Mouse (Mus musculus) brown adipose tissue, adult 24 weeks (tissue): ENCODE measurements at regions not wholly inside any gene's neighbourhood (a gene's known extent, or its start where the extent isn't known, plus 50 kb on each side); places are given as distances from the start of the nearest gene placed in this dataset.
A peak's percentile ranks its signal among the peaks of the same experiment; 100 is the strongest.

Source experiments
- H3K27ac ChIP-seq: fragments of 200-500 bp; replicated peaks from 2 replicates; pipeline ENCODE4 v1.5.1; 2012; ENCODE audit warnings: low read depth, mild to moderate bottlenecking, low read length
- H3K4me1 ChIP-seq: fragments of 200-500 bp; 2 replicates; pipeline ENCODE4 v1.6.1; 2012; ENCODE audit warnings: low read length, mixed read lengths; ENCODE audit not compliant: control insufficient read depth, insufficient read depth, insufficient read length
- H3K4me3 ChIP-seq: fragments of 200-500 bp; 2 replicates; pipeline ENCODE4 v1.5.1; 2012; ENCODE audit warnings: low read depth, mild to moderate bottlenecking, low read length, moderate library complexity; ENCODE audit not compliant: insufficient read depth

- Histone ChIP-seq H3K4me1 (no peaks in the 10 kb centered on the region), H3K27ac (no peak overlapping the region), H3K4me3 (no peak overlapping the region)
Measured at GRCm38 (mm10) chr3:52555038-52555437, 286.9 kb downstream of the Foxo1 start.

- H3K4me1 ChIP-seq: no peaks in the 10 kb centered on the region
Measured at GRCm38 (mm10) chr3:52554490-52554889, 286.4 kb downstream of the Foxo1 start.

GRCm38 (mm10) chr3:52548201-52548893, 280.2 kb downstream of the Foxo1 start:
- Histone ChIP-seq H3K27ac (no peak overlapping the region), H3K4me3 (no peak overlapping the region), H3K4me1 (no peaks in the 10 kb centered on the region)

More at GRCm38 (mm10) chr3:52554490-52554889, 286.4 kb downstream of the Foxo1 start:
- H3K4me3 ChIP-seq: no peak overlapping the region
- H3K27ac ChIP-seq: no peak overlapping the region

GRCm38 (mm10) chr3:52546035-52546434, 277.9 kb downstream of the Foxo1 start:
- H3K4me1 ChIP-seq: peaks cover 4% of the 10 kb centered on the region; the same call in 1 of the 2 replicates
- no peak overlapping the region for H3K27ac ChIP-seq
- no peak overlapping the region for H3K4me3 ChIP-seq

GRCm38 (mm10) chr3:52543006-52543405, 274.9 kb downstream of the Foxo1 start:
- Histone ChIP-seq H3K4me1 (peaks cover 4% of the 10 kb centered on the region; the same call in 1 of the 2 replicates), H3K27ac (peak overlapping the region; percentile 80), H3K4me3 (no peak overlapping the region)

- no peak overlapping the region for H3K27ac ChIP-seq
- peaks cover 4% of the 10 kb centered on the region; the same call in 1 of the 2 replicates for H3K4me1 ChIP-seq
- H3K4me3 ChIP-seq: no peak overlapping the region
Measured at GRCm38 (mm10) chr3:52540862-52541380, 272.8 kb downstream of the Foxo1 start.

GRCm38 (mm10) chr3:52539813-52540378, 271.8 kb downstream of the Foxo1 start:
- H3K4me1 ChIP-seq: peaks cover 4% of the 10 kb centered on the region; the same call in 1 of the 2 replicates
- H3K27ac ChIP-seq: no peak overlapping the region
- H3K4me3 ChIP-seq: no peak overlapping the region

GRCm38 (mm10) chr3:52538306-52538705, 270.2 kb downstream of the Foxo1 start:
- Histone ChIP-seq H3K4me3 (no peak overlapping the region), H3K27ac (no peak overlapping the region), H3K4me1 (peaks cover 4% of the 10 kb centered on the region; the same call in 1 of the 2 replicates)

- 0 out of 2 replicates have a peak, but pooled peaks cover under 1% of the 10 kb centered on the region for H3K4me1 ChIP-seq
- no peak overlapping the region for H3K27ac ChIP-seq
- no peak overlapping the region for H3K4me3 ChIP-seq
Measured at GRCm38 (mm10) chr3:52537362-52537911, 269.3 kb downstream of the Foxo1 start.

GRCm38 (mm10) chr3:52535411-52536021, 267.4 kb downstream of the Foxo1 start:
- Histone ChIP-seq H3K27ac (no peak overlapping the region), H3K4me1 (no peaks in the 10 kb centered on the region), H3K4me3 (no peak overlapping the region)

- H3K4me1 ChIP-seq: no peaks in the 10 kb centered on the region; the same call in 1 of the 2 replicates
- no peak overlapping the region for H3K27ac ChIP-seq
- no peak overlapping the region for H3K4me3 ChIP-seq
Measured at GRCm38 (mm10) chr3:52534118-52534517, 266.0 kb downstream of the Foxo1 start.

GRCm38 (mm10) chr3:52531686-52532351, 263.7 kb downstream of the Foxo1 start:
- Histone ChIP-seq H3K4me1 (peaks cover 6% of the 10 kb centered on the region; the same call in 1 of the 2 replicates), H3K4me3 (no peak overlapping the region), H3K27ac (no peak overlapping the region; the same call in 1 of the 2 replicates)

GRCm38 (mm10) chr3:52530406-52530970, 262.4 kb downstream of the Foxo1 start:
- H3K27ac ChIP-seq: no peak overlapping the region
- no peak overlapping the region for H3K4me3 ChIP-seq
- H3K4me1 ChIP-seq: peaks cover 6% of the 10 kb centered on the region; the same call in 1 of the 2 replicates

GRCm38 (mm10) chr3:52529136-52529535, 261.0 kb downstream of the Foxo1 start:
- peak overlapping the region; percentile 83 for H3K27ac ChIP-seq

More at GRCm38 (mm10) chr3:52529136-52529535, 261.0 kb downstream of the Foxo1 start:
- H3K4me3 ChIP-seq: no peak overlapping the region
- H3K4me1 ChIP-seq: peaks cover 6% of the 10 kb centered on the region; the same call in 1 of the 2 replicates
